Mouse (Mus musculus) brain, embryonic 14.5 days (tissue): ENCODE measurements around the gene Acad9.

Experiments
- CTCF ChIP-seq: fragments of 200-500 bp; IDR thresholded peaks from 2 replicates; pipeline ENCODE4 v1.5.1; 2012; ENCODE audit warnings: inconsistent platforms, mild to moderate bottlenecking, moderate library complexity, borderline replicate concordance; ENCODE audit not compliant: insufficient read depth, insufficient read length; ENCODE audit errors: extremely low read depth
- POLR2A ChIP-seq: fragments of 200-500 bp; IDR thresholded peaks from 2 replicates; pipeline ENCODE4 v1.6.1; 2012; ENCODE audit warnings: mild to moderate bottlenecking, inconsistent platforms, borderline replicate concordance; ENCODE audit not compliant: poor library complexity, insufficient read depth, insufficient read length, severe bottlenecking; ENCODE audit errors: extremely low read depth

GRCm38 (mm10) chr3:36029993-36030392 lies 35.8 kb upstream of the Acad9 start:
- TF ChIP-seq CTCF (no peak), POLR2A (no peak)
